Mouse (Mus musculus): ENCODE measurements around the gene Ufl1. TPM values are rescaled to one million over a fixed set of nuclear protein-coding genes. Genes with fewer than 3 reads are reported as not detected.
A peak's percentile ranks its signal among the peaks of the same experiment; 100 is the strongest.
"Not testable (repeated sequence)": the region's sequence is repeated elsewhere in the genome, so short reads cannot be mapped to it uniquely, and the experiment has no call there.

The Ufl1 gene
- 42.3 and 44.3 TPM in 2 replicates for polyA plus RNA-seq (2014; fragmentation: Nextera tagmentation; extraction: Ambion mirVana)

DNA sequence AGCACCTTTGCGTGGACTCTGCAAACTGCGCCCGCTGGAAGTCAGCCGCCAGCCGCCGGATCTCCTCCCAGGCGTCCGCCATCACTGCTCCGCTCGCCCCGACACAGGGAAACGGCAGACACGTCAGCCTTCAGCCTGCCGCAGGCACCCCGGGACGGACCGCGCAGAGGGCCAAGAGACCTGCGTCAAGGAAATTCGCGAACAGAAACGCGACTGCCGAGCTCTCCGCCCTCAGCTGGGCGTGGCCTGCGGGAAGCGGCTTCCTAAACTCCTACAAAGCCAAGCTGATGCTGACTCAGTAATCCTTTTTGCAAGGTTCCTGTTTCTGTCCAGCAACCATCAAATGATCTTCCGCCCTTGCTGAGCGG is at the start of gene Ufl1:
Ufl1 (minus strand) TSS at position 151 of the 368 bp plus-strand sequence.
- Histone ChIP-seq H3K36me3 (replicated peaks; ENCODE audit: control insufficient read depth, insufficient read depth) (peaks cover 19% of the 10 kb centered on the region), H3K27ac (peak within 1 kb of the TSS; percentile 99), H3K4me1 (replicated peaks; ENCODE audit: control insufficient read depth, insufficient read depth, low read length) (peaks cover 7% of the 10 kb centered on the region; the same call in 1 of the 2 replicates), H3K4me2 (replicated peaks) (peak within 1 kb of the TSS; percentile 58), H3K4me3 (replicated peaks; ENCODE audit: low read length) (peak within 1 kb of the TSS; percentile 74), H3K9me3 (ENCODE audit: control insufficient read depth, low read length) (no peaks in the 10 kb centered on the region), H3K9ac (peak within 1 kb of the TSS; percentile 95), H3K27me3 (ENCODE audit: control insufficient read depth, insufficient read depth, low read length) (no peaks in the 10 kb centered on the region)
- DNase-seq (ENCODE audit: low spot score) (peak; percentile 97), ATAC-seq (ENCODE audit: low FRiP score) (peak; percentile 99)
- WGBS = 0% methylated on average over 30 of the region's 30 CpGs

DNA sequence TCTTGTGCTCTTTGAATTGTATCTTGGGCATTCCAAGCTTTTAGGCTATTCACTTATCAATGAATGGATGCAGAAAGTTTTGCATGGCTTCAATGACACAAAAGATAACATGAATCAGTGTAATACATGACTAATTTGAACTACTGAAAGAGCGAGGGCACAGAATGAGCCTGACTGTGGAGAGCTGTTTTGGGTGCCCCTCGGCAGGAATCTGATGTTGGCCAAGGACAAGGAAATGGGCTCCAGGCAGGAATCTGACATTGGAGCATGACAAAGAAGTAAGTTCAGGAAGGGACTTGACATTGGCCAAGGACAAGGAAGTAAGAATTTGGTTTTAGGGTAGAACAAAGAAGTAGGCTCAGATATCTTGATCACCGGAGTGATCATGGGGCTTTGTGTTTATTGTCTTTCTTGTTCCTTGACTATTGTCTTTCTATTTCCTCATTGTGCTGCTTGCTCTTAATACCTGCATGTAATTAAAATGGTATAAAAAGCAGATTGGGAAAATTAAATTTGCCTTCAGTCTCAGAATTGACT is 44.1 kb upstream of the Ufl1 start:
- H3K27ac ChIP-seq = no peak overlapping the region
- H3K4me1 ChIP-seq (replicated peaks; ENCODE audit: control insufficient read depth, insufficient read depth, low read length) = no peaks in the 10 kb centered on the region
- H3K36me3 ChIP-seq (replicated peaks; ENCODE audit: control insufficient read depth, insufficient read depth) = no peaks in the 10 kb centered on the region
- DNase-seq (ENCODE audit: low spot score) (no peak), ATAC-seq (ENCODE audit: low FRiP score) (no peak)
- H3K4me2 ChIP-seq (replicated peaks) = no peak overlapping the region
- no peak overlapping the region for H3K4me3 ChIP-seq (replicated peaks; ENCODE audit: low read length)
- WGBS = 81% methylated on average over 3 of the region's 3 CpGs
- no peak overlapping the region for H3K9ac ChIP-seq
- H3K9me3 ChIP-seq (ENCODE audit: control insufficient read depth, low read length) = no peaks in the 10 kb centered on the region
- H3K27me3 ChIP-seq (ENCODE audit: control insufficient read depth, insufficient read depth, low read length) = no peaks in the 10 kb centered on the region

DNA sequence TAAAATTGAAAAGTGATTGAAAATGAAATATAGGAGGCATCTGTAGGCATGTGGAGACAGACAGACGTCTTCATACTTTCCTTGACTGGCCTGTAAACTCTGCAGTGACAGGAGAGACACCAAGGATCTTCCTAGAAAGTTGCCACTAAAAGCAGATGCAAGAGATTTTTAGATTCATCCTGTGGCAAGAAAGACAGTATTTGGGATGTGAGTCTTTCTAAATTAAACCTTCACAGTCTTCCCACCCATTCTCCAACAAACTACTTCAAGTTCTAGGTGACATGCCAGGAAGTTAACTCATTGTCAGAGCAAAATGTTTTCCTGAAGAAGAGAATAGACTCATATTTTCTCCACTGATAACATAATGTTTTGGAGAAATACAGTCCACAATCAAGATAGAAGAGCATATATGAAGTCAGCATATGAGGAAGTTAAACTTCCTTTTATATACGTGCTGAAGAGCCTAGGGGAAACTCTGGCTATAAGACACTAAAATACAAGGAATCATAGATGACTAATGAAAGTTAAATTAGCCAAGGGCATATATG is 41.1 kb upstream of the Ufl1 start:
- no peaks in the 10 kb centered on the region for H3K36me3 ChIP-seq (replicated peaks; ENCODE audit: control insufficient read depth, insufficient read depth)
- no peak overlapping the region for H3K9ac ChIP-seq
- H3K4me2 ChIP-seq (replicated peaks) = no peak overlapping the region
- H3K27me3 ChIP-seq (ENCODE audit: control insufficient read depth, insufficient read depth, low read length) = no peaks in the 10 kb centered on the region
- DNase-seq (ENCODE audit: low spot score) = no peak
- no peak overlapping the region for H3K27ac ChIP-seq
- 83% methylated on average over 2 of the region's 2 CpGs for WGBS
- ATAC-seq (ENCODE audit: low FRiP score) = no peak
- no peaks in the 10 kb centered on the region for H3K4me1 ChIP-seq (replicated peaks; ENCODE audit: control insufficient read depth, insufficient read depth, low read length)
- H3K4me3 ChIP-seq (replicated peaks; ENCODE audit: low read length) = no peak overlapping the region
- H3K9me3 ChIP-seq (ENCODE audit: control insufficient read depth, low read length) = no peaks in the 10 kb centered on the region

DNA sequence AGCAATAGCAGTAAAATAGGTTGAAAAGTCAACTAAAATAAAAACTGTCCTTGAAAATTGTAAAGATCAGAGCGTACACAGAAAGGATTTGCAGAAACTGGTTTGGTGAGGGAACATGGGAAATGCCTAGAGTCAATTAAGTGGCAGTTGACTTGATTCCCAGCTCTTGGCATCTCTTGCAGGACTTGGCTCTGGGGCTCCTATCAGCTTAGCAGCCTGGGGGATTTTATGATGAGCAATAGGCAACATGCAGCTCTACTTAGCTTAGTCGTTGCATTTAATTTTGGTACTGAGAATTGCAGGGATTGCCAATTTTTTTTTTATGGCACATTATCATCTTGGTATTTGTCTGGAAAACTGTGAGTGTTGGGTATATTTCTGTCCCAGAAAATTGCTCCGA is 32.1 kb upstream of the Ufl1 start:
- no peak overlapping the region for H3K4me3 ChIP-seq (replicated peaks; ENCODE audit: low read length)
- no peak overlapping the region for H3K9ac ChIP-seq
- 79% methylated on average over 3 of the region's 3 CpGs for WGBS
- no peak for ATAC-seq (ENCODE audit: low FRiP score)
- no peaks in the 10 kb centered on the region for H3K4me1 ChIP-seq (replicated peaks; ENCODE audit: control insufficient read depth, insufficient read depth, low read length)
- no peaks in the 10 kb centered on the region for H3K36me3 ChIP-seq (replicated peaks; ENCODE audit: control insufficient read depth, insufficient read depth)
- H3K27ac ChIP-seq = no peak overlapping the region
- DNase-seq (ENCODE audit: low spot score) = no peak
- H3K9me3 ChIP-seq (ENCODE audit: control insufficient read depth, low read length) = no peaks in the 10 kb centered on the region
- H3K27me3 ChIP-seq (ENCODE audit: control insufficient read depth, insufficient read depth, low read length) = no peaks in the 10 kb centered on the region
- no peak overlapping the region for H3K4me2 ChIP-seq (replicated peaks)

DNA sequence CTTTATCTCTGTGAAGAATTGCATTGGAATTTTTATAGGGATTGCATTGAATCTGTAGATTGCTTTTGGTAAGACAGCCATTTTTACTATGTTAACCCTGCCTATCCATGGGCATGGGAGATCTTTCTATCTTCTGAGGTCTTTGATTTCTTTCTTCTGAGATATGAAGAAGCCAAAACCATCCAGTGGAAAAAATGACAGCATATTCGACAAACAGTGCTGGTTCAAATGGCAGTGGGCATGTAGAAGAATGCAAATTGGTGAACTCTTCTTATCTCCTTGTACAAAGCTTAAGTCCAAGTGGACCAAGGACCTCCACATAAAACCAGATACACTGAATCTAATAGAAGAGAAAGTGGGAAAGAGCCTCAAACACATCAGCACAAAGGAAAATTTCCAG is 3.4 kb upstream of the Ufl1 start:
- H3K27ac ChIP-seq; H3K9ac ChIP-seq; DNase-seq (ENCODE audit: low spot score); H3K4me2 ChIP-seq (replicated peaks); H3K36me3 ChIP-seq (replicated peaks; ENCODE audit: control insufficient read depth, insufficient read depth); ATAC-seq (ENCODE audit: low FRiP score); H3K9me3 ChIP-seq (ENCODE audit: control insufficient read depth, low read length); H3K27me3 ChIP-seq (ENCODE audit: control insufficient read depth, insufficient read depth, low read length); H3K4me1 ChIP-seq (replicated peaks; ENCODE audit: control insufficient read depth, insufficient read depth, low read length); H3K4me3 ChIP-seq (replicated peaks; ENCODE audit: low read length): not testable (repeated sequence)
- WGBS = 89% methylated on average over 1 of the region's 1 CpGs

DNA sequence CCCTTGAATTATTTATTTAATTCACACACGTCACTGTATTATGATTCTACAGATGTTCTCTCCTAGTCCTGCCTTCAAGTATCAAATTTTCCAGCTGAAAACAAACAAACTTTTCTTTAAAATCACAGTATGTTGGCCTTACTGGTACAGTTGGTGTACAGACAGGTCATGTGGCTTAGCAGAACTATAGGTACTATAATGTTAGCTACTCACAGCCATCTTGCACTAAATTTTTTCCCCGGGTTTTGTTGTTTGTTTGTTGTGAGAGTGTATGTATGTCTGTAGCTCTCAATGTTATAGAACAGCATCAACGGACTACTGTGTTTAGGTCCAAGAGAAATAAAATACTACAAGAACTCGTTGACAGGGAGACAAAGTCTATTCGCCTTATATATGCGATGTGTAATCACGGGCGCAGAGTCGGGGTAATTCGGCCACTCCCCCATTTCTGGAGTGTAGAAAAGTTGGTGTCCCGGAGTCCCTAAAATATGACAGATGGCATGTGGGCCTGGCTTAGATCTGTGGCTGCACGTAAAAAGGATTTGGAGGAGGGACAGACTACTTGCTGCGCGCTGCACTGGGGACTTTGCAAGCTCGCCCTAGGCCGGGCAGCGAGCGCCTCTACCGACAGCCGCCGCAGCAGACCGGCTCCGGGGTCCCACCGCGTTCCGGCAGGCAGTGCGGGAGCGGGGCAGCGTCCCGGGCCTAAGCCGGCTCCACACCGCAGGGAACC is 517 bp downstream of the Ufl1 start:
- peak overlapping the region; percentile 74 for H3K4me3 ChIP-seq (replicated peaks; ENCODE audit: low read length)

DNA sequence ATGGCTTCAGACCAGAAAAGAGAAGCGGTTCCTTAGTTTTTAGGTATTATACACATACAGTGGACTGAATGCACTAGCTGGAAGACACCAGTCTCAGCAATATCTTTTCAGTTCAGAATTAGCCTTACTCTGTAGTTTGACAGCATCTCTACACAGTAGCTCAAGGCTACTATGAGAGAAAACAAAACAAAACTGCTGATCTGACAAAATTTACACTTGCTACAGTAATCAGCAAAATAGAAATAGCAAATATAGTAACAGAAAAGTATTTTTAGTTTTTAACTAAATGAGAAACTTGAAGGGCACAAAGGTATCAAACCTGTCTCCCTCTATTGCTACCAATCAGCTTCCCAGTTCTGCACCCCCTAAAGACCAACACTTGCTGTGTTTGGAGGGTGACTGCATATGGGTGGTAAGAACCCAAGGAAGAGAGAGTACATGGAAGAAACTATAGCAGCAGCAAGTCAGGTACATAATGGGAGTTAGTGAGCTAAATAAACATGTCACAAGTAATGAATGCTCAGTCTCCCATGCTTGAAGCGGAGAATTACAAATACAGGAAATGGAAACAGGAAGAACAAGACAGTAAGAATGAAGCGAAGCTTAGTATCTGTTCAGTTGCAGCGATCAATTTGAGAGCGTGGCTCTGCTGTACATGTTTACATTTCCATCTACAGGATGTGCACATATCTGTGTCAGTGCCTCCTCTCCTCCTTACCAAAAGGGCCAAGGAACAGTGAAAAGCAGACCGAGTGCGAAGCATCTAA is 8.6 kb downstream of the Ufl1 start:
- Histone ChIP-seq H3K4me2 (replicated peaks) (no peak overlapping the region), H3K27ac (no peak overlapping the region), H3K9ac (no peak overlapping the region), H3K4me1 (replicated peaks; ENCODE audit: control insufficient read depth, insufficient read depth, low read length) (no peaks in the 10 kb centered on the region), H3K27me3 (ENCODE audit: control insufficient read depth, insufficient read depth, low read length) (no peaks in the 10 kb centered on the region), H3K4me3 (replicated peaks; ENCODE audit: low read length) (no peak overlapping the region), H3K36me3 (replicated peaks; ENCODE audit: control insufficient read depth, insufficient read depth) (peaks cover 82% of the 10 kb centered on the region), H3K9me3 (ENCODE audit: control insufficient read depth, low read length) (no peaks in the 10 kb centered on the region)
- DNase-seq (ENCODE audit: low spot score) = no peak
- no peak for ATAC-seq (ENCODE audit: low FRiP score)
- 94% methylated on average over 7 of the region's 7 CpGs for WGBS

More for the DNA sequence above, 517 bp downstream of the Ufl1 start:
- peaks cover 7% of the 10 kb centered on the region; the same call in 1 of the 2 replicates for H3K4me1 ChIP-seq (replicated peaks; ENCODE audit: control insufficient read depth, insufficient read depth, low read length)
- peaks cover 20% of the 10 kb centered on the region for H3K36me3 ChIP-seq (replicated peaks; ENCODE audit: control insufficient read depth, insufficient read depth)
- 2% methylated on average over 32 of the region's 32 CpGs for WGBS
- ATAC-seq (ENCODE audit: low FRiP score) (peak; percentile 94), DNase-seq (ENCODE audit: low spot score) (peak; percentile 72)
- H3K9me3 ChIP-seq (ENCODE audit: control insufficient read depth, low read length) = no peaks in the 10 kb centered on the region
- H3K4me2 ChIP-seq (replicated peaks) = peak overlapping the region; percentile 58
- peak overlapping the region; percentile 99 for H3K27ac ChIP-seq
- H3K9ac ChIP-seq = peak overlapping the region; percentile 95
- H3K27me3 ChIP-seq (ENCODE audit: control insufficient read depth, insufficient read depth, low read length) = no peaks in the 10 kb centered on the region

DNA sequence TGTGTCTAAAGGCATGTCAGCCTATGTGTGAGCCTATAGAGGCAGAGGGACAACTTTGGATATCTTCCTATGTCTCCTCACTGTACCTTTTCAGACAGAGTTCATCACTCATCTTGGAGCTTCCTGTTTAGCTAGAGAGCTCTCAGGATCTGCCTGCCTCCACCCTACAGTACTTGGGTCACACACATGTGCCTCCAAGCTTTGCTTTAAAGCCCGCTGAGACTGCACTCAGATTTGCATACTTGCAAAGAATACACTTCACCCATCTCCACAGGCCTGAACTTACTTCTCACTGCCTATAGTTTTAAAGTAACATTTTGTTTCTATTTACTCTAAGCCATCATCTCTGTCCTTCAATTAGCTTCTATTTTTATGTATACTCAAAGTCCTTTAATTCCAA is 9.7 kb downstream of the Ufl1 start:
- Histone ChIP-seq H3K9ac (no peak overlapping the region), H3K36me3 (replicated peaks; ENCODE audit: control insufficient read depth, insufficient read depth) (peaks cover 82% of the 10 kb centered on the region), H3K27me3 (ENCODE audit: control insufficient read depth, insufficient read depth, low read length) (no peaks in the 10 kb centered on the region), H3K4me2 (replicated peaks) (no peak overlapping the region), H3K27ac (no peak overlapping the region), H3K4me3 (replicated peaks; ENCODE audit: low read length) (no peak overlapping the region), H3K4me1 (replicated peaks; ENCODE audit: control insufficient read depth, insufficient read depth, low read length) (no peaks in the 10 kb centered on the region), H3K9me3 (ENCODE audit: control insufficient read depth, low read length) (no peaks in the 10 kb centered on the region)
- WGBS = 97% methylated on average over 1 of the region's 1 CpGs
- DNase-seq (ENCODE audit: low spot score) = no peak
- no peak for ATAC-seq (ENCODE audit: low FRiP score)

DNA sequence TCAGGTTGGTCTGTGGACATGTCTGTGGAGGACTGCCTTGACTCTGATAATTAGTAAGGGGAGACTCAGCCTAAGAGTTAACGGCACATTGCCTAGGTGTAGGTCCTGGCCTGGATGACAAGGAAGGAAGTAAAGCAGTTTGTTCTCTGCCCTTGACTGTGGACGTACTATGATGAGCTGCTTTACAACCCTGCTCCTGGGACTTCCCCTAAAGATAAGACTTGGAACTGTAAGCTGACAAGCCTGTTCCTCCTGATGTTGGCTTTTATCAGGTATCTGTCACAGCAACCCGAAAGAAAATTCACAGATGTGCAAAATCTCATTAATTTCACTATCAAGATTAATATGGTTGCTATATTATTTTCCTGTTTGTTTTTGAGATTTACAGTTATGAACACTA is 14.5 kb downstream of the Ufl1 start:
- Histone ChIP-seq H3K36me3 (replicated peaks; ENCODE audit: control insufficient read depth, insufficient read depth) (peaks cover 85% of the 10 kb centered on the region), H3K9ac (no peak overlapping the region), H3K4me2 (replicated peaks) (no peak overlapping the region), H3K9me3 (ENCODE audit: control insufficient read depth, low read length) (peaks cover 5% of the 10 kb centered on the region; the same call in 1 of the 2 replicates), H3K27me3 (ENCODE audit: control insufficient read depth, insufficient read depth, low read length) (no peaks in the 10 kb centered on the region), H3K4me3 (replicated peaks; ENCODE audit: low read length) (no peak overlapping the region), H3K27ac (no peak overlapping the region), H3K4me1 (replicated peaks; ENCODE audit: control insufficient read depth, insufficient read depth, low read length) (no peaks in the 10 kb centered on the region)
- no peak for DNase-seq (ENCODE audit: low spot score)
- 96% methylated on average over 3 of the region's 3 CpGs for whole genome bisulfite sequencing
- ATAC-seq (ENCODE audit: low FRiP score) = no peak
